Comparison of ENCODE assay signal across 8 mouse cellular contexts in genomic region chr11:69880506-69880852, GRCm38 (mm10). TPM values are rescaled to one million over a fixed set of nuclear protein-coding genes. Genes with fewer than 3 reads are reported as not detected.
A peak's percentile ranks its signal among the peaks of the same experiment; 100 is the strongest.
DNase-seq lines count a peak whose midpoint lies in the region; ATAC-seq lines count a peak whose summit lies in the region.

No protein-coding gene starts in this region.

- H3K9me3 ChIP-seq in forebrain, embryonic 10.5 days: no peaks in the 10 kb centered on the region
- H3K9me3 ChIP-seq in intestine, embryonic 16.5 days (ENCODE audit: control insufficient read depth, low read length): no peaks in the 10 kb centered on the region
- H3K9me3 ChIP-seq in liver, embryonic 15.5 days (replicated peaks): no peaks in the 10 kb centered on the region
- H3K9me3 ChIP-seq in neural tube, embryonic 12.5 days: no peaks in the 10 kb centered on the region

- H3K27me3 ChIP-seq in forebrain, embryonic 10.5 days (ENCODE audit: poor library complexity, severe bottlenecking): peaks cover 33% of the 10 kb centered on the region
- H3K27me3 ChIP-seq in intestine, embryonic 16.5 days (replicated peaks; ENCODE audit: control insufficient read depth, insufficient read depth, low read length): no peaks in the 10 kb centered on the region
- 0 out of 2 replicates have a peak, but pooled peaks cover 3% of the 10 kb centered on the region for H3K27me3 ChIP-seq in liver, embryonic 15.5 days
- H3K27me3 ChIP-seq in neural tube, embryonic 12.5 days (replicated peaks): peaks cover 13% of the 10 kb centered on the region; the same call in 1 of the 2 replicates

- DNase-seq in right cerebral cortex, adult 2 months (ENCODE audit: low spot score in 2 of 2): peak; percentile 37 to 54
- DNase-seq in right cerebral cortex, postnatal 36 days (ENCODE audit: low spot score in 2 of 2): no peak
- DNase-seq in forebrain, embryonic 10.5 days (ENCODE audit: extremely low spot score, low spot score): no peak
- peak; percentile 78 for DNase-seq in thymus, postnatal 4 days

- peak overlapping the region; percentile 84 for H3K4me2 ChIP-seq in intestine, embryonic 16.5 days (ENCODE audit: low read depth, low read length)
- peak overlapping the region; percentile 97 for H3K4me2 ChIP-seq in liver, embryonic 15.5 days
- H3K4me2 ChIP-seq in neural tube, embryonic 12.5 days (replicated peaks): peak overlapping the region; percentile 84

- H3K9ac ChIP-seq in intestine, embryonic 16.5 days (ENCODE audit: low read depth, low read length): peak overlapping the region; percentile 71
- H3K9ac ChIP-seq in liver, embryonic 15.5 days: peak overlapping the region; percentile 64
- peak overlapping the region; percentile 54 for H3K9ac ChIP-seq in neural tube, embryonic 12.5 days

- H3K4me1 ChIP-seq in brown adipose tissue, adult 24 weeks (ENCODE audit: control insufficient read depth, insufficient read depth, insufficient read length, low read length): peaks cover 10% of the 10 kb centered on the region
- H3K4me1 ChIP-seq in forebrain, embryonic 10.5 days: peaks cover 69% of the 10 kb centered on the region
- H3K4me1 ChIP-seq in intestine, embryonic 16.5 days (ENCODE audit: control insufficient read depth, insufficient read depth, low read length): peaks cover 40% of the 10 kb centered on the region
- H3K4me1 ChIP-seq in liver, embryonic 15.5 days (replicated peaks): peaks cover 92% of the 10 kb centered on the region
- peaks cover 36% of the 10 kb centered on the region for H3K4me1 ChIP-seq in neural tube, embryonic 12.5 days

- H3K36me3 ChIP-seq in forebrain, embryonic 10.5 days (replicated peaks): no peaks in the 10 kb centered on the region
- H3K36me3 ChIP-seq in intestine, embryonic 16.5 days (ENCODE audit: control insufficient read depth, insufficient read depth, low read length): no peaks in the 10 kb centered on the region
- 0 out of 2 replicates have a peak, but pooled peaks cover 7% of the 10 kb centered on the region for H3K36me3 ChIP-seq in liver, embryonic 15.5 days (replicated peaks)
- H3K36me3 ChIP-seq in neural tube, embryonic 12.5 days: no peaks in the 10 kb centered on the region

- peak overlapping the region; percentile 93 for H3K27ac ChIP-seq in brown adipose tissue, adult 24 weeks (replicated peaks; ENCODE audit: low read depth, low read length)
- peak overlapping the region; percentile 84 for H3K27ac ChIP-seq in forebrain, embryonic 10.5 days
- peak overlapping the region; percentile 88 for H3K27ac ChIP-seq in intestine, embryonic 16.5 days (ENCODE audit: low read length)
- peak overlapping the region; percentile 87 for H3K27ac ChIP-seq in liver, embryonic 15.5 days (replicated peaks)
- 0 out of 2 replicates have a peak overlapping the region, but pooled peaks have one; percentile 26 for H3K27ac ChIP-seq in neural tube, embryonic 12.5 days

- ATAC-seq in intestine, embryonic 16.5 days: peak; percentile 58
- ATAC-seq in liver, embryonic 15.5 days (ENCODE audit: insufficient read depth): peak; percentile 43
- ATAC-seq in neural tube, embryonic 12.5 days (ENCODE audit: low FRiP score, low read depth): peak; percentile 37; the same call in 1 of the 2 replicates

- under 1% methylated on average over 18 of the region's 18 CpGs for WGBS in forebrain, embryonic 10.5 days
- 1% methylated on average over 18 of the region's 18 CpGs for WGBS in intestine, embryonic 16.5 days
- WGBS in liver, embryonic 15.5 days (ENCODE audit: insufficient replicate concordance): under 1% methylated on average over 18 of the region's 18 CpGs
- WGBS in neural tube, embryonic 12.5 days: under 1% methylated on average over 18 of the region's 18 CpGs

- peak overlapping the region; percentile 77 for H3K4me3 ChIP-seq in brown adipose tissue, adult 24 weeks (ENCODE audit: insufficient read depth, low read depth, low read length)
- H3K4me3 ChIP-seq in forebrain, embryonic 10.5 days: peak overlapping the region; percentile 58
- peak overlapping the region; percentile 50 for H3K4me3 ChIP-seq in intestine, embryonic 16.5 days (ENCODE audit: low read length)
- peak overlapping the region; percentile 64 for H3K4me3 ChIP-seq in liver, embryonic 15.5 days (replicated peaks)
- peak overlapping the region; percentile 46 for H3K4me3 ChIP-seq in neural tube, embryonic 12.5 days

RNA-seq across cellular contexts. Expression of gene Kctd11, which starts 0.7 kb away (rescaled TPM):
- polyA plus RNA-seq in brown adipose tissue, adult 24 weeks (2012; ENCODE audit: insufficient read depth, insufficient read length, missing spikeins): 2.5 and 3.3 TPM in 2 replicates
- 4.8 and 6.7 TPM in 2 replicates for polyA plus RNA-seq in forebrain, embryonic 10.5 days (2016; fragmentation: Nextera tagmentation; extraction: Ambion mirVana)
- polyA plus RNA-seq in intestine, embryonic 16.5 days (2015; fragmentation: Nextera tagmentation; extraction: Ambion mirVana): 5.5 and 6.2 TPM in 2 replicates
- 1.2 and 1.4 TPM in 2 replicates for polyA plus RNA-seq in liver, embryonic 15.5 days (2015; fragmentation: Nextera tagmentation; extraction: Ambion mirVana)
- polyA plus RNA-seq in neural tube, embryonic 12.5 days (2016; fragmentation: Nextera tagmentation; extraction: Ambion mirVana): 3.1 TPM in 2 replicates

RNA-seq across cellular contexts. Expression of gene Tmem95, which starts 2.7 kb away (rescaled TPM):
- polyA plus RNA-seq in brown adipose tissue, adult 24 weeks (2012; ENCODE audit: insufficient read depth, insufficient read length, missing spikeins): not detected in 2 replicates
- polyA plus RNA-seq in forebrain, embryonic 10.5 days (2016; fragmentation: Nextera tagmentation; extraction: Ambion mirVana): not detected in 2 replicates
- not detected in 2 replicates for polyA plus RNA-seq in intestine, embryonic 16.5 days (2015; fragmentation: Nextera tagmentation; extraction: Ambion mirVana)
- not detected in 2 replicates for polyA plus RNA-seq in liver, embryonic 15.5 days (2015; fragmentation: Nextera tagmentation; extraction: Ambion mirVana)
- not detected in 2 replicates for polyA plus RNA-seq in neural tube, embryonic 12.5 days (2016; fragmentation: Nextera tagmentation; extraction: Ambion mirVana)

RNA-seq across cellular contexts. Expression of gene Acap1, which starts 14.9 kb away (rescaled TPM):
- polyA plus RNA-seq in brown adipose tissue, adult 24 weeks (2012; ENCODE audit: insufficient read depth, insufficient read length, missing spikeins): not detected in 2 replicates
- 0.84 and 1.3 TPM in 2 replicates for polyA plus RNA-seq in forebrain, embryonic 10.5 days (2016; fragmentation: Nextera tagmentation; extraction: Ambion mirVana)
- polyA plus RNA-seq in intestine, embryonic 16.5 days (2015; fragmentation: Nextera tagmentation; extraction: Ambion mirVana): 4.2 and 5.2 TPM in 2 replicates
- 5.9 and 7.2 TPM in 2 replicates for polyA plus RNA-seq in liver, embryonic 15.5 days (2015; fragmentation: Nextera tagmentation; extraction: Ambion mirVana)
- polyA plus RNA-seq in neural tube, embryonic 12.5 days (2016; fragmentation: Nextera tagmentation; extraction: Ambion mirVana): 0.54 and 0.90 TPM in 2 replicates

RNA-seq across cellular contexts. Expression of gene 2810408A11Rik, which starts 20.3 kb away (rescaled TPM):
- 3.2 TPM in 1 of 2 replicates, not detected in the other for polyA plus RNA-seq in brown adipose tissue, adult 24 weeks (2012; ENCODE audit: insufficient read depth, insufficient read length, missing spikeins)
- polyA plus RNA-seq in forebrain, embryonic 10.5 days (2016; fragmentation: Nextera tagmentation; extraction: Ambion mirVana): 11.9 and 12.2 TPM in 2 replicates
- polyA plus RNA-seq in intestine, embryonic 16.5 days (2015; fragmentation: Nextera tagmentation; extraction: Ambion mirVana): 4.7 and 5.4 TPM in 2 replicates
- 0.89 and 1.0 TPM in 2 replicates for polyA plus RNA-seq in liver, embryonic 15.5 days (2015; fragmentation: Nextera tagmentation; extraction: Ambion mirVana)
- 17.7 and 18.1 TPM in 2 replicates for polyA plus RNA-seq in neural tube, embryonic 12.5 days (2016; fragmentation: Nextera tagmentation; extraction: Ambion mirVana)

RNA-seq across cellular contexts. Expression of gene Neurl4, which starts 20.4 kb away (rescaled TPM):
- 16.9 and 18.4 TPM in 2 replicates for polyA plus RNA-seq in brown adipose tissue, adult 24 weeks (2012; ENCODE audit: insufficient read depth, insufficient read length, missing spikeins)
- 14.3 and 14.8 TPM in 2 replicates for polyA plus RNA-seq in forebrain, embryonic 10.5 days (2016; fragmentation: Nextera tagmentation; extraction: Ambion mirVana)
- polyA plus RNA-seq in intestine, embryonic 16.5 days (2015; fragmentation: Nextera tagmentation; extraction: Ambion mirVana): 7.1 and 10.1 TPM in 2 replicates
- 2.7 and 3.1 TPM in 2 replicates for polyA plus RNA-seq in liver, embryonic 15.5 days (2015; fragmentation: Nextera tagmentation; extraction: Ambion mirVana)
- polyA plus RNA-seq in neural tube, embryonic 12.5 days (2016; fragmentation: Nextera tagmentation; extraction: Ambion mirVana): 19.8 and 20.4 TPM in 2 replicates

Comparison
In these comparisons a context has a peak if more than half of its experiments do, and no peak if none do; other contexts are left out.
1. DNase-seq: peak in right cerebral cortex, adult 2 months (2 of 2) and thymus, postnatal 4 days (single experiment); none in right cerebral cortex, postnatal 36 days (0 of 2) and forebrain, embryonic 10.5 days (single experiment).
2. H3K27ac ChIP-seq: peak in every context shown above with its lines; median percentile 93 in brown adipose tissue, adult 24 weeks; 88 in intestine, embryonic 16.5 days; 87 in liver, embryonic 15.5 days; 84 in forebrain, embryonic 10.5 days; 26 in neural tube, embryonic 12.5 days.
3. Peak in every context shown above with its lines, with median percentiles within 50 percentile points of each other: H3K4me3 ChIP-seq, ATAC-seq, H3K4me2 ChIP-seq and H3K9ac ChIP-seq.